Mouse (Mus musculus): ENCODE results near the gene Caln1.

DNA sequence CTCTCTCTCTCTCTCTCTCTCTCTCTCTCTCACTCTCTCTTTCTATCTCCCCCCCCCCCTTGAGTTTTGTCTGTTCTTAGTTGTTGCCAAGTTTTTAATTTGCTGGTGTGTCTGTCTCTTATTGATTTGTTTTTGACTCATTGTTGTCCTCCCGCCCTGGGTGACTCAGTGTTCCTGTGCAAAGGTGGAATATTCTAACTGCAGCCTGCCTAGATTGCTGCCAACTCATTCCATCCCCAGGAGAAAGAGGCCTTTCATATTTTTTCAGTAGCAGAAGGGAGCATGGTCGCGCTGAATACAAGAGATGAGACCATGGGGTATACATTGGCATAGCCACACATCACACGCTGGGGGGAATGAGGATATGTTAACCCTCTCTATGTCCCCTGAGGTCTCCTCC lies 335.6 kb downstream of the Caln1 start:
- TF ChIP-seq POLR2A (IDR thresholded peaks at IDR 0.05; ENCODE audit: low read depth, low read length), result no peak
- TF ChIP-seq CTCF (IDR thresholded peaks at IDR 0.05; ENCODE audit: extremely low read depth, insufficient read length, insufficient replicate concordance, low read depth, low read length), result no peak
